Mouse (Mus musculus): Measurements from ENCODE around the gene Ccdc40. TPM values are rescaled to one million over a fixed set of nuclear protein-coding genes. Genes with fewer than 3 reads are reported as not detected.

Ccdc40 gene
- total RNA-seq, 2 experiments from 2014 or later = 4.4 to 11.2 TPM

Other genes with a start within 250 kb of the Ccdc40 start
- gene Enpp7, start 240.4 kb upstream of the Ccdc40 start, total RNA-seq (2015) = not detected in 2 replicates
- not detected in 2 replicates for gene Enpp7, start 240.4 kb upstream of the Ccdc40 start, total RNA-seq (2017)
- gene Cbx2, start 205.6 kb upstream of the Ccdc40 start, total RNA-seq (2015) = 1.8 and 2.8 TPM in 2 replicates
- 3.0 and 3.2 TPM in 2 replicates for gene Cbx2, start 205.6 kb upstream of the Ccdc40 start, total RNA-seq (2017)
- gene Cbx8, start 187.6 kb upstream of the Ccdc40 start, total RNA-seq (2015) = 1.9 and 2.1 TPM in 2 replicates
- 2.7 and 3.6 TPM in 2 replicates for gene Cbx8, start 187.6 kb upstream of the Ccdc40 start, total RNA-seq (2017)
- 19.9 and 21.5 TPM in 2 replicates for gene Cbx4, start 142.4 kb upstream of the Ccdc40 start, total RNA-seq (2015)
- 24.8 and 25.4 TPM in 2 replicates for gene Cbx4, start 142.4 kb upstream of the Ccdc40 start, total RNA-seq (2017)
- gene Tbc1d16, start 73 bp upstream of the Ccdc40 start, total RNA-seq (2015) = 1.9 and 2.1 TPM in 2 replicates
- gene Tbc1d16, start 73 bp upstream of the Ccdc40 start, total RNA-seq (2017) = 2.1 and 3.0 TPM in 2 replicates
- gene Gaa, start 39.3 kb downstream of the Ccdc40 start, total RNA-seq (2015) = 29.4 and 29.5 TPM in 2 replicates
- gene Gaa, start 39.3 kb downstream of the Ccdc40 start, total RNA-seq (2017) = 25.2 and 26.9 TPM in 2 replicates
- gene Eif4a3, start 71.5 kb downstream of the Ccdc40 start, total RNA-seq (2015) = 320 and 348 TPM in 2 replicates
- 218 and 242 TPM in 2 replicates for gene Eif4a3, start 71.5 kb downstream of the Ccdc40 start, total RNA-seq (2017)
- gene Card14, start 79.2 kb downstream of the Ccdc40 start, total RNA-seq (2015) = not detected in 2 replicates
- not detected in 2 replicates for gene Card14, start 79.2 kb downstream of the Ccdc40 start, total RNA-seq (2017)
- 2.9 and 5.4 TPM in 2 replicates for gene Sgsh, start 127.0 kb downstream of the Ccdc40 start, total RNA-seq (2015)
- gene Sgsh, start 127.0 kb downstream of the Ccdc40 start, total RNA-seq (2017) = 3.9 and 4.6 TPM in 2 replicates
- 0.17 and 0.72 TPM in 2 replicates for gene Slc26a11, start 127.0 kb downstream of the Ccdc40 start, total RNA-seq (2015)
- 0.34 TPM in 1 of 2 replicates, not detected in the other for gene Slc26a11, start 127.0 kb downstream of the Ccdc40 start, total RNA-seq (2017)
- 62.9 and 69.5 TPM in 2 replicates for gene Rnf213, start 164.5 kb downstream of the Ccdc40 start, total RNA-seq (2015)
- gene Rnf213, start 164.5 kb downstream of the Ccdc40 start, total RNA-seq (2017) = 36.4 and 45.5 TPM in 2 replicates

All from megakaryocyte progenitor cell, adult 5-6 weeks (primary cell).